Mouse (Mus musculus) heart, adult 2 months (tissue): Measurements from ENCODE around the gene Meis1. TPM values are rescaled to one million over a fixed set of nuclear protein-coding genes. Genes with fewer than 3 reads are reported as not detected.
A peak's percentile ranks its signal among the peaks of the same experiment; 100 is the strongest.

ENCODE experiments used
- DNase-seq, 2 experiments: peaks; one replicate each; pipeline ENCODE4 v3.0.0; 2021
- H3K27ac ChIP-seq: fragments of 200-600 bp; 2 replicates; pipeline ENCODE4 v1.8.1; 2022
- H3K27me3 ChIP-seq: fragments of 200-500 bp; 2 replicates; pipeline ENCODE4 v1.6.1; 2012; ENCODE audit warnings: mild to moderate bottlenecking, low read length, inconsistent platforms, mixed read lengths; ENCODE audit not compliant: control insufficient read depth, insufficient read depth
- H3K36me3 ChIP-seq: fragments of 200-500 bp; 2 replicates; pipeline ENCODE4 v1.6.1; 2012; ENCODE audit warnings: low read length, inconsistent platforms; ENCODE audit not compliant: control insufficient read depth, insufficient read depth
- H3K4me1 ChIP-seq: fragments of 200-500 bp; 2 replicates; pipeline ENCODE4 v1.6.1; 2011; ENCODE audit warnings: low read length; ENCODE audit not compliant: control insufficient read depth, insufficient read depth
- H3K4me3 ChIP-seq: fragments of 200-600 bp; 2 replicates; pipeline ENCODE4 v1.8.1; 2022
- H3K79me2 ChIP-seq: fragments of 200-500 bp; replicated peaks from 2 replicates; pipeline ENCODE4 v1.6.1; 2012; ENCODE audit warnings: mild to moderate bottlenecking, inconsistent platforms, low read length, moderate library complexity, mixed read lengths; ENCODE audit not compliant: control insufficient read depth, insufficient read depth
- H3K9ac ChIP-seq: fragments of 200-500 bp; 2 replicates; pipeline ENCODE4 v1.6.1; 2012; ENCODE audit warnings: low read depth, mild to moderate bottlenecking, control low read depth, inconsistent platforms, low read length, mixed read lengths
- CTCF ChIP-seq: fragments of 200-600 bp; IDR thresholded peaks from 2 replicates; pipeline ENCODE4 v1.8.1; 2022; ENCODE audit warnings: antibody characterized with exemption, mild to moderate bottlenecking, moderate library complexity
- EP300 ChIP-seq: fragments of 200-500 bp; IDR thresholded peaks from 2 replicates; pipeline ENCODE4 v1.6.1; 2011; ENCODE audit warnings: low read depth, low read length, control low read depth; ENCODE audit not compliant: insufficient read depth
- POLR2A ChIP-seq: fragments of 200-500 bp; IDR thresholded peaks from 2 replicates; pipeline ENCODE4 v1.6.1; 2011; ENCODE audit warnings: mild to moderate bottlenecking, low read depth, low read length, control low read depth; ENCODE audit not compliant: insufficient read depth
- WGBS: fragments of 180-500 bp; shearing (Covaris S2); methylation state at CpG from one replicate; pipeline ENCODE4 v1.1.7; 2018; 5-methylcytosine and 5-hydroxymethylcytosine counted together
- intact Hi-C: fragments of 180-260 bp; cut with DNase I; formaldehyde crosslinking; loops from one replicate; pipeline ENCODE4 v1.15.1; 2025
- long read RNA-seq: library from polyadenylated mRNA; stranded (forward); transcript quantifications from one replicate; pipeline ENCODE4 v2.0.0, GENCODE M21; 2021
- polyA plus RNA-seq: library from polyadenylated mRNA; depleted of rRNA; stranded (reverse); fragments of >200 nt; gene quantifications from 2 replicates; pipeline ENCODE4 v1.2.3, GENCODE M21; 2012; rRNA removed
- total RNA-seq, 2 experiments: library from RNA; stranded (reverse); gene quantifications; 2 replicates each; pipeline ENCODE4 v1.2.3; 2021

The Meis1 gene
- total RNA-seq (10 to 100 TPM; 29.0 to 31.4 TPM), polyA plus RNA-seq (18.2 and 22.6 TPM in 2 replicates)
- long read RNA-seq, partial matches to known transcripts: 1 of 14 reads
- long read RNA-seq, other reads (novel, unspliced or antisense): 10 of 14 reads

DNA sequence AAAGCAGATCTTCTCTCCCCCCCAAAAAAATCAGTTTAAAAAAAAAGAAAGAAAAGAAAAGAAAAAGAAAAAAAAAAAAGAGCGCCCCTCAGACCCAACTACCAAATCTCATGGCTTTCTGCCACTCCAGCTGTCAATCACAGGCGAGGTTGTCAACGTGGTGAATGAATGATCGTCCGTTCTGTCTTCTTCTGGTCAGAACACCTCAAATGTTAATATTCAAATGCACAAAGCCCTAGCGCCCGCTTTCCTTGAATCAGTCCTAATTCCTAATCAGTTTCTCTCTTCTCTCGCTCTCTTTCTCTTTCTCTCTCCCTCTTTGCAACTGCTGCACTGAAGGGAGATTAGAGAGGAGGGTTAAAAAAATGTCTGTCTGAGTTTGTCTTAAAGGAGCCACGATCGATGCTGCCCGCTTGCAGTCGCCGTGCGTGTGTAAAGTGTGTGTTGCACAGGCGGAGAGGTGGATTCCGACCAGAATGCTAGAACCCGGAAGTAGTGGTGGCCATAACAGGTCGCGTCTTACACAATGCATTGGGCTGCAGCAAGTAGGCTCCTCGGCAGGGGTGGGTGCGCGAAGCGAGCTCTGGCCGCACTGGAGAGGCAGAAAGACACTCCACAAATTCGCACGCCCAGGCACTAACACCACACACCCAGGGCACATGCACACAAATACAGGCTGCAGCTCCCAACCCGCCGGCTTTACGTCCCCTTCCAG is at the start of gene Meis1:
Gene Meis1, minus strand, starts transcription at position 497 of the 715 bp plus-strand sequence.
- peak; percentile 90 to 94 for DNase-seq
- Histone ChIP-seq H3K4me3 (peak within 1 kb of the TSS; percentile 81), H3K27me3 (no peaks in the 10 kb centered on the region), H3K9ac (peak within 1 kb of the TSS; percentile 76), H3K27ac (peak within 1 kb of the TSS; percentile 97), H3K4me1 (no peaks in the 10 kb centered on the region), H3K36me3 (no peaks in the 10 kb centered on the region; the same call in 1 of the 2 replicates), H3K79me2 (no peaks in the 10 kb centered on the region)
- WGBS: under 1% methylated on average over 29 of the region's 29 CpGs
- intact Hi-C loops: loop anchor here (5.0 kb wide), 1 partner anchor 866 kb away; no protein-coding TSS in a partner anchor
- TF ChIP-seq EP300 (peak; percentile 96), POLR2A (peak; percentile 99), CTCF (no peak)

DNA sequence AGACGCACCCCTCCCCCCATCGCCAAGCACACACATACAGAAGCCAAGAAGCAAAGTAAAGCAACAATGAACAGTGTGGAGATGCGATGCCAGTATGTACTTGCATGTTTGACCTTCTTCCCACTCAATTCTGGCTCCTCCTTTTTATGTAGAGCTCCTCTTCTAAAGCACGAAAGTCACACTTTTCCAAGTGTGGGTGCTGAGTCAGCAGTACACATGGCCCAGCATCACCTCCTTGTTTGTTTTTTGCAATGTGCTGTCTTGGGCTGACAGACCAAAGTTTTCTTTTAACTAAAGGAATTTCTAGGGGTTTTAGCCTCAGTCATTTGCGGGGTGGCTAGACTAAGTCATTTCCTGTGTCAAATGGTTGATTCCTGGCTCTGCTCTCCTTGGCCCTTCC is 48.5 kb upstream of the Meis1 start:
- no peak for TF ChIP-seq CTCF
- TF ChIP-seq EP300: no peak
- no peak for TF ChIP-seq POLR2A
- Histone ChIP-seq H3K27ac (no peak overlapping the region), H3K79me2 (no peaks in the 10 kb centered on the region), H3K36me3 (no peaks in the 10 kb centered on the region), H3K4me1 (no peaks in the 10 kb centered on the region), H3K9ac (no peak overlapping the region), H3K27me3 (no peaks in the 10 kb centered on the region), H3K4me3 (no peak overlapping the region)
- intact Hi-C loops: no loop called here
- no peak for DNase-seq
- WGBS: 79% methylated on average over 5 of the region's 5 CpGs

DNA sequence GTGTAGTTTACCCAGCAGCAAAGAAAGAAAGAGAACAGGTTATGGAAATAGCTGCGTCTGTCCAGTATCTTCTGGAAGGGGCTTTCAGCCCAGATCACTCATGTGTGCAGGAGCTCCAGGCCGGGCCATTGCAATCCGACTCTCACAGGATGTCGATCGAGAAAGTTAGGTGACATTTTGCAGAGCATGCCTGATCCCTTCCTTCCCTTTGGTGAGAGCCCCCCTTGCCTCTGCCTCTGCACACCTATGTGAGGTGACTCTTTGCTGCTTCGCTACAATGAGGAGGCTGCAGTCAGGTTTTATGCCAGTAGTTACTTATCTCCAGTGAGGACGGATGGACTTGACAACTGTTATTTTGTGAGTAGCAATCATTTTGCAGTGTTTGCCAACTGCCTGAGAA is 30.5 kb upstream of the Meis1 start:
- no peak for DNase-seq
- H3K9ac ChIP-seq: no peak overlapping the region
- H3K27me3 ChIP-seq: no peaks in the 10 kb centered on the region
- H3K36me3 ChIP-seq: no peaks in the 10 kb centered on the region
- TF ChIP-seq EP300 (no peak), CTCF (no peak), POLR2A (no peak)
- H3K4me1 ChIP-seq: no peaks in the 10 kb centered on the region
- no peak overlapping the region for H3K27ac ChIP-seq
- H3K4me3 ChIP-seq: no peak overlapping the region
- intact Hi-C loops: no loop called here
- H3K79me2 ChIP-seq: no peaks in the 10 kb centered on the region
- WGBS: 61% methylated on average over 7 of the region's 7 CpGs

DNA sequence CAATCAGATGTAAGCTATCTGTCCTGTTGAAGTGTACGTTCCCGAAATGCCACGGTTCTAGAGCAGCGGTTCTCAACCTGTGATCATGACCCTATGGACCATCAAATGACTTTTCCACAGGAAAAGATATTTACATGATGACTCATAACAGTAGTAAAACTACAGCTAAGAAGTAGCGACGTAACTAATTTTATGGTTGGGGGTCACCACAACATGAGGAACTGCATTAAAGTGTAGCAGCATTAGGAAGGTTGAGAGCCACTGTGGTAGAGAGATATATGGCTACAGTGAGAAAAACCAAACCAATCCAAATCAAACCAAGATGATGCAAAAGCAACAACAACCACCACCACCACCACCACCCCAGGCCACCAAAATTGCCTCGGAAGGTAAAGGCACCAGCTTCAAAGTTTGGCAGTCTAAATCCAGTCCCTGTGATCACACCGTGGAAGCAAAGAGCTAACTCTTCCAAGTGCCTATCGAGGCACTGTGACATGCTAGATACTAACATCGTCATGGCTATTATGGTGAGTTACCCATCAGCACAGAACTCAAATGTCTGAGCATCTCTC is 17.9 kb upstream of the Meis1 start:
- Histone ChIP-seq H3K4me1 (no peaks in the 10 kb centered on the region), H3K27ac (no peak overlapping the region), H3K9ac (no peak overlapping the region), H3K4me3 (no peak overlapping the region), H3K79me2 (no peaks in the 10 kb centered on the region), H3K27me3 (no peaks in the 10 kb centered on the region), H3K36me3 (no peaks in the 10 kb centered on the region)
- DNase-seq: no peak
- TF ChIP-seq POLR2A (no peak), CTCF (no peak), EP300 (no peak)
- 91% methylated on average over 10 of the region's 10 CpGs for WGBS
- intact Hi-C loops: no loop called here

DNA sequence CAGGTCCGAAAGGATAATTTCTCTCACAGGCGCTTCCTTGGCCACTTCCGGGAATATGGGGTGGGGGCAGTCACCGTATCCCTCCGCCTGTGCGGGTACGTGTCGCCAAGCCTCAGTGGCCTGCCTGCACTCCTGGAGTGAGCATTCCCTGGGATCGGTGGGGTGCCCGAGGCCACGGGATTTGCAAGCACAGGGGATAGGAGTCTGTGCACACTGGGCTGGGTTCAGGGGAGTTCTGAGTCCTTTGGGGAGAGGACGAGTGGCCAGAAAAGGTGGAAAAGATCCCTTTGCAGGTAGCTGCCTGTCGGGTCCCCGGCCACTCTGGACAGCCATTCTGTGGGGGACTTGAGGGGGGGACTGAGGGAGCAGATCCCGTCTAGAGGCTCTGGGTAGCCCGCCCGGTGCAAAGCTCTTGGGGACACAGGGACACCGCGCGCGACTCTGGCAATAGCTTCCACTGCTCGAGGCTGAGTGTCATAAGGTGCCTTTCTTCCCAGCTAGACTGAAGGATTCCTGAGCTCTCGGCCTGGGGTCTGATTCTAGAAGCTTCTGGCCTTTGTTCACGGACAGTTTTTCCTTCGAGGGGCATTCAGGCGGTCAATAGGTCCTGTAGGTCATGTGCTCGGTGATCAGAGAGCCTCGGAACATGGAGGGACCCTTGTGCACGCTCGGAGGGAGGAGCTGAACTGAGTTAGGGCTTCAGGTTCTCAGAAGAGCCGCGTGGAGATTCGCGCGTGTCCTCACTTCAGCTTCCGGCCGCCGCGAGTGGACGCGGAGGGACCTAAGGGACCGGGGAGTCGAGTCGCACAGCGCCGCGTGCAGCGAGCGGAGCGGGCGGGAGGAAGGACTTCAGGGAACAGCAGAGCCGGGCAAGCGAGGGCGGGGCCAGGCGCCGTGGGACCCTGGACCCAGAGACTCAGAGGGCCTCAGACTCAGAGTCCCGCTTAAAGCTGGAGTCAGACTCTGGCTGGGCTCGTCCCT is 8.1 kb upstream of the Meis1 start:
- Histone ChIP-seq H3K9ac (peak overlapping the region; percentile 48), H3K27ac (peak overlapping the region; percentile 16), H3K27me3 (no peaks in the 10 kb centered on the region), H3K4me3 (peak overlapping the region; percentile 53), H3K36me3 (no peaks in the 10 kb centered on the region), H3K79me2 (no peaks in the 10 kb centered on the region), H3K4me1 (no peaks in the 10 kb centered on the region)
- TF ChIP-seq CTCF (no peak), POLR2A (peak; percentile 32; the same call in 1 of the 2 replicates)
- intact Hi-C loops: loop anchor here (5.0 to 10.0 kb wide), 4 partner anchors 115 to 1742 kb away; no protein-coding TSS in a partner anchor
- DNase-seq: peak; percentile 74 to 75
- WGBS: 1% methylated on average over 58 of the region's 58 CpGs
